Mouse (Mus musculus): ENCODE data around the gene Suv39h2. TPM values are rescaled to one million over a fixed set of nuclear protein-coding genes. Genes with fewer than 3 reads are reported as not detected.

The Suv39h2 gene
- polyA plus RNA-seq, 1 experiment from 2014 or later, result 37.1 TPM

GRCm38 (mm10) chr2:3418883-3419431, 55.9 kb downstream of the Suv39h2 start:
- peaks cover 13% of the 10 kb centered on the region; the same call in 1 of the 2 replicates for H3K4me1 ChIP-seq
- peak overlapping the region; percentile 63 for H3K4me3 ChIP-seq
- DNase-seq (ENCODE audit: low spot score), result peak; percentile 97
- peaks cover 29% of the 10 kb centered on the region for H3K27me3 ChIP-seq (replicated peaks; ENCODE audit: low read depth, poor library complexity, severe bottlenecking)
- H3K9me3 ChIP-seq, result no peaks in the 10 kb centered on the region
- H3K36me3 ChIP-seq (replicated peaks), result no peaks in the 10 kb centered on the region
- WGBS, result 2% methylated on average over 38 of the region's 38 CpGs
- H3K27ac ChIP-seq (replicated peaks), result 0 out of 2 replicates have a peak overlapping the region, but pooled peaks have one; percentile 14

GRCm38 (mm10) chr2:3415676-3416075, 59.2 kb downstream of the Suv39h2 start:
- peaks cover 6% of the 10 kb centered on the region; the same call in 1 of the 2 replicates for H3K4me1 ChIP-seq
- H3K9me3 ChIP-seq, result no peaks in the 10 kb centered on the region
- H3K36me3 ChIP-seq (replicated peaks), result no peaks in the 10 kb centered on the region
- H3K4me3 ChIP-seq, result no peak overlapping the region
- DNase-seq (ENCODE audit: low spot score), result no peak
- no peak overlapping the region for H3K27ac ChIP-seq (replicated peaks)
- H3K27me3 ChIP-seq (replicated peaks; ENCODE audit: low read depth, poor library complexity, severe bottlenecking), result peaks cover 29% of the 10 kb centered on the region
- 44% methylated on average over 1 of the region's 1 CpGs for WGBS

GRCm38 (mm10) chr2:3414241-3414640, 60.6 kb downstream of the Suv39h2 start:
- peak; percentile 70 for DNase-seq (ENCODE audit: low spot score)
- peaks cover 29% of the 10 kb centered on the region for H3K27me3 ChIP-seq (replicated peaks; ENCODE audit: low read depth, poor library complexity, severe bottlenecking)
- H3K27ac ChIP-seq (replicated peaks), result no peak overlapping the region
- no peaks in the 10 kb centered on the region for H3K9me3 ChIP-seq
- no peak overlapping the region for H3K4me3 ChIP-seq
- 39% methylated on average over 4 of the region's 4 CpGs for WGBS
- H3K36me3 ChIP-seq (replicated peaks), result no peaks in the 10 kb centered on the region
- H3K4me1 ChIP-seq, result peaks cover 4% of the 10 kb centered on the region; the same call in 1 of the 2 replicates

GRCm38 (mm10) chr2:3407756-3408155, 67.1 kb downstream of the Suv39h2 start:
- H3K9me3 ChIP-seq, result no peaks in the 10 kb centered on the region
- H3K4me3 ChIP-seq, result no peak overlapping the region
- no peaks in the 10 kb centered on the region for H3K4me1 ChIP-seq
- 81% methylated on average over 7 of the region's 7 CpGs for WGBS
- H3K36me3 ChIP-seq (replicated peaks), result no peaks in the 10 kb centered on the region
- no peak overlapping the region for H3K27ac ChIP-seq (replicated peaks)
- no peaks in the 10 kb centered on the region for H3K27me3 ChIP-seq (replicated peaks; ENCODE audit: low read depth, poor library complexity, severe bottlenecking)
- no peak for DNase-seq (ENCODE audit: low spot score)

GRCm38 (mm10) chr2:3405981-3406380, 68.8 kb downstream of the Suv39h2 start:
- 84% methylated on average over 4 of the region's 4 CpGs for WGBS
- no peaks in the 10 kb centered on the region for H3K36me3 ChIP-seq (replicated peaks)
- H3K27ac ChIP-seq (replicated peaks), result no peak overlapping the region
- no peaks in the 10 kb centered on the region for H3K9me3 ChIP-seq
- no peak for DNase-seq (ENCODE audit: low spot score)
- H3K4me1 ChIP-seq, result no peaks in the 10 kb centered on the region
- no peaks in the 10 kb centered on the region for H3K27me3 ChIP-seq (replicated peaks; ENCODE audit: low read depth, poor library complexity, severe bottlenecking)
- no peak overlapping the region for H3K4me3 ChIP-seq

Other genes starting within 250 kb of the Suv39h2 start
- 50.3 and 50.8 TPM in 2 replicates for gene Nmt2, start 190.8 kb downstream of the Suv39h2 start, polyA plus RNA-seq (2016; fragmentation: Nextera tagmentation; extraction: Ambion mirVana)
- gene Rpp38, start 142.4 kb downstream of the Suv39h2 start, polyA plus RNA-seq (2016; fragmentation: Nextera tagmentation; extraction: Ambion mirVana), result 19.0 and 20.5 TPM in 2 replicates
- 0.31 and 0.41 TPM in 2 replicates for gene Acbd7, start 138.9 kb downstream of the Suv39h2 start, polyA plus RNA-seq (2016; fragmentation: Nextera tagmentation; extraction: Ambion mirVana)
- gene Olah, start 77.8 kb downstream of the Suv39h2 start, polyA plus RNA-seq (2016; fragmentation: Nextera tagmentation; extraction: Ambion mirVana), result not detected in 2 replicates
- 0.41 and 0.84 TPM in 2 replicates for gene Meig1, start 52.4 kb downstream of the Suv39h2 start, polyA plus RNA-seq (2016; fragmentation: Nextera tagmentation; extraction: Ambion mirVana)
- 8.2 and 8.5 TPM in 2 replicates for gene Dclre1c, start 50.9 kb downstream of the Suv39h2 start, polyA plus RNA-seq (2016; fragmentation: Nextera tagmentation; extraction: Ambion mirVana)
- 10.7 TPM in 2 replicates for gene Gm45902, start 37.8 kb upstream of the Suv39h2 start, polyA plus RNA-seq (2016; fragmentation: Nextera tagmentation; extraction: Ambion mirVana)
- 126 and 138 TPM in 2 replicates for gene Hspa14, start 37.8 kb upstream of the Suv39h2 start, polyA plus RNA-seq (2016; fragmentation: Nextera tagmentation; extraction: Ambion mirVana)
- 0.12 and 0.18 TPM in 2 replicates for gene Cdnf, start 38.0 kb upstream of the Suv39h2 start, polyA plus RNA-seq (2016; fragmentation: Nextera tagmentation; extraction: Ambion mirVana)
- gene Fam107b, start 95.5 kb upstream of the Suv39h2 start, polyA plus RNA-seq (2016; fragmentation: Nextera tagmentation; extraction: Ambion mirVana), result 53.8 and 60.4 TPM in 2 replicates